Mouse (Mus musculus): ENCODE data around the gene Slc25a12. TPM values are rescaled to one million over a fixed set of nuclear protein-coding genes. Genes with fewer than 3 reads are reported as not detected.

The Slc25a12 gene
- polyA plus RNA-seq, 1 experiment from 2014 or later = 27.5 TPM

DNA sequence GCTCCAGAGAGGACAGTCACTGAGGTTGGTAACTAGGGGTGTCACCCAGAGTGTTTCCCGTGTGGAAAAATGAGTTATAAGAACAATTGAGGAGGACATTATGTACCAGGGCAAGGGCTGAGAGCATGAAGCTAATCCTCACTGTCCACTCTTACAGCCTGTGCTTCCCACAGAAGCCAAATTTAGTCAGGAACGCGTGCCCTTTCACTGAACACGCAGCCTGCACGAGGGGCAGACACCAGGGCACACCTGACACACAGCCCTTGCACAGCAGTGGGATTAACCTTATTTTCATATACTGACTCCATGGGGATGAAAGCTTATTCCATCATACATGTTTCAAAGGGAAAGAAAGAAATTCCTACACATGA lies 13.5 kb downstream of the Slc25a12 start:
- no peak for DNase-seq (ENCODE audit: low spot score)
- Histone ChIP-seq H3K9ac (ENCODE audit: low read length) (no peak overlapping the region), H3K4me2 (ENCODE audit: low read length) (no peak overlapping the region), H3K4me3 (ENCODE audit: low read depth, low read length) (no peak overlapping the region), H3K27me3 (replicated peaks; ENCODE audit: control insufficient read depth, insufficient read depth, low read length) (no peaks in the 10 kb centered on the region), H3K4me1 (replicated peaks; ENCODE audit: control insufficient read depth, insufficient read depth, low read length) (no peaks in the 10 kb centered on the region), H3K36me3 (ENCODE audit: control insufficient read depth, insufficient read depth, low read length) (no peaks in the 10 kb centered on the region), H3K9me3 (ENCODE audit: control insufficient read depth, low read length) (no peaks in the 10 kb centered on the region), H3K27ac (ENCODE audit: low read depth) (no peak overlapping the region)
- 56% methylated on average over 5 of the region's 5 CpGs for WGBS
- ATAC-seq (replicated peaks; ENCODE audit: low FRiP score, low TSS enrichment, low read depth) = no peak

DNA sequence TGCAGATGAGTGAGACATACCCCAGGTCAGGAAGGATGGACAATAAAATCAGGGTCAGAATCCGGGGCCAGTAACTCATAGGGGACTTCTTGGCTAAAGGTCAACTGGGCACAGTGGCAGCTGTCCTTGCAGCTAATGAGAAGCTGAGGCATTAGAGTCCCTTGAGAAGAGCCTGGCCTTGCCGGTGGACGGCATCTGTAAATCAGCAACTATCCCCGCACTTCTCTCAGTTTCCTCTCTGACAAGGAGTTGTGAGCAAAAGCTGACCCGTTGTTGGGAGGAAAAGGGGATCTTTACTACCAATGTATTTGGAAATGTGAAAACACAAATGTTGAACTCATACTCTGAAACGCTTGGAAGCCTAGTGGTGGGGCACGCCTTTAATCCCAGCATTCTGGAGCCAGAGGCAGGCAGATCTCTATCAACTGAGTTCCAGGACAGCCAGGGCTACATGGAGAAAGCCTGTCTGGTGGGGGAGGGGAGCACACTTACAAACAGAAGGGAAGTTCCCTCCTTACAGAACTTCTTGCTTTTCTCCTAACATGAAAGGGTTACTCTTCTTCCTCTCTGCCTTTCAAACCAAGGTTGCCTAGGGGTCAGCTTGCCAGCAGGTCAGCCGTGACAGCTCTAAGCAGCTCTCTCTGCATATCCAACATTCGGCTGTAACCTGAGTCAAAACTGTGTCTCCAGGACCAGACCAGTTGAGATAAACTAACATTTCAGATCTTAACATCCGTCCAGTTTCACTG lies 14.1 kb downstream of the Slc25a12 start:
- ATAC-seq (replicated peaks; ENCODE audit: low FRiP score, low TSS enrichment, low read depth) = no peak
- H3K27ac ChIP-seq (ENCODE audit: low read depth) = no peak overlapping the region

DNA sequence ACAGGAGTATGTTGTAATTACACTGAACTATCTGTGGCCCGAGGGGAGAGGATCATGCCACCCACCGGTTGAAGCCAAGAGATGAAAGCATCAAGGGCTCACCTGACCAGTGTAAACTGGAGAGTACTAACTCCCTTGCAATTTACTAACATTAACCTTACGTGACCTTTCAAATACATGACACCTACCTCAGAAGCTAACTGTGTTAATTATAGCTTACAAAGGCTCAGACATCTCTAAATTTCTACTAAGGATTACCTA lies 15.9 kb downstream of the Slc25a12 start:
- Histone ChIP-seq H3K4me1 (replicated peaks; ENCODE audit: control insufficient read depth, insufficient read depth, low read length) (no peaks in the 10 kb centered on the region), H3K27ac (ENCODE audit: low read depth) (no peak overlapping the region), H3K9me3 (ENCODE audit: control insufficient read depth, low read length) (no peaks in the 10 kb centered on the region), H3K4me3 (ENCODE audit: low read depth, low read length) (no peak overlapping the region), H3K4me2 (ENCODE audit: low read length) (no peak overlapping the region), H3K36me3 (ENCODE audit: control insufficient read depth, insufficient read depth, low read length) (no peaks in the 10 kb centered on the region), H3K27me3 (replicated peaks; ENCODE audit: control insufficient read depth, insufficient read depth, low read length) (no peaks in the 10 kb centered on the region), H3K9ac (ENCODE audit: low read length) (no peak overlapping the region)
- 81% methylated on average over 3 of the region's 3 CpGs for WGBS
- ATAC-seq (replicated peaks; ENCODE audit: low FRiP score, low TSS enrichment, low read depth) = no peak
- no peak for DNase-seq (ENCODE audit: low spot score)

More for the DNA sequence above, 14.1 kb downstream of the Slc25a12 start:
- Histone ChIP-seq H3K4me1 (replicated peaks; ENCODE audit: control insufficient read depth, insufficient read depth, low read length) (no peaks in the 10 kb centered on the region), H3K27me3 (replicated peaks; ENCODE audit: control insufficient read depth, insufficient read depth, low read length) (no peaks in the 10 kb centered on the region), H3K4me3 (ENCODE audit: low read depth, low read length) (no peak overlapping the region), H3K4me2 (ENCODE audit: low read length) (no peak overlapping the region), H3K9ac (ENCODE audit: low read length) (no peak overlapping the region), H3K9me3 (ENCODE audit: control insufficient read depth, low read length) (no peaks in the 10 kb centered on the region), H3K36me3 (ENCODE audit: control insufficient read depth, insufficient read depth, low read length) (no peaks in the 10 kb centered on the region)
- DNase-seq (ENCODE audit: low spot score) = no peak
- 51% methylated on average over 10 of the region's 10 CpGs for WGBS

GRCm38 (mm10) chr2:71350904-71351726 lies 16.4 kb downstream of the Slc25a12 start:
- H3K9ac ChIP-seq (ENCODE audit: low read length) = no peak overlapping the region
- H3K27me3 ChIP-seq (replicated peaks; ENCODE audit: control insufficient read depth, insufficient read depth, low read length) = no peaks in the 10 kb centered on the region
- DNase-seq (ENCODE audit: low spot score) = no peak
- H3K4me2 ChIP-seq (ENCODE audit: low read length) = no peak overlapping the region
- no peaks in the 10 kb centered on the region for H3K36me3 ChIP-seq (ENCODE audit: control insufficient read depth, insufficient read depth, low read length)
- no peak for ATAC-seq (replicated peaks; ENCODE audit: low FRiP score, low TSS enrichment, low read depth)
- no peaks in the 10 kb centered on the region for H3K4me1 ChIP-seq (replicated peaks; ENCODE audit: control insufficient read depth, insufficient read depth, low read length)
- 85% methylated on average over 11 of the region's 11 CpGs for WGBS
- no peaks in the 10 kb centered on the region for H3K9me3 ChIP-seq (ENCODE audit: control insufficient read depth, low read length)
- no peak overlapping the region for H3K27ac ChIP-seq (ENCODE audit: low read depth)
- no peak overlapping the region for H3K4me3 ChIP-seq (ENCODE audit: low read depth, low read length)

- Histone ChIP-seq H3K4me1 (replicated peaks; ENCODE audit: control insufficient read depth, insufficient read depth, low read length) (no peaks in the 10 kb centered on the region), H3K27ac (ENCODE audit: low read depth) (no peak overlapping the region)
These were observed 17.4 kb downstream of the Slc25a12 start for GRCm38 (mm10) chr2:71350181-71350580.

GRCm38 (mm10) chr2:71349511-71349910 lies 18.0 kb downstream of the Slc25a12 start:
- Histone ChIP-seq H3K27ac (ENCODE audit: low read depth) (no peak overlapping the region), H3K9ac (ENCODE audit: low read length) (no peak overlapping the region), H3K27me3 (replicated peaks; ENCODE audit: control insufficient read depth, insufficient read depth, low read length) (no peaks in the 10 kb centered on the region), H3K9me3 (ENCODE audit: control insufficient read depth, low read length) (no peaks in the 10 kb centered on the region), H3K4me3 (ENCODE audit: low read depth, low read length) (no peak overlapping the region), H3K36me3 (ENCODE audit: control insufficient read depth, insufficient read depth, low read length) (no peaks in the 10 kb centered on the region), H3K4me2 (ENCODE audit: low read length) (no peak overlapping the region), H3K4me1 (replicated peaks; ENCODE audit: control insufficient read depth, insufficient read depth, low read length) (no peaks in the 10 kb centered on the region)
- 55% methylated on average over 2 of the region's 2 CpGs for WGBS
- DNase-seq (ENCODE audit: low spot score) (no peak), ATAC-seq (replicated peaks; ENCODE audit: low FRiP score, low TSS enrichment, low read depth) (no peak)

More at GRCm38 (mm10) chr2:71350181-71350580, 17.4 kb downstream of the Slc25a12 start:
- Histone ChIP-seq H3K9ac (ENCODE audit: low read length) (no peak overlapping the region), H3K4me2 (ENCODE audit: low read length) (no peak overlapping the region), H3K36me3 (ENCODE audit: control insufficient read depth, insufficient read depth, low read length) (no peaks in the 10 kb centered on the region), H3K4me3 (ENCODE audit: low read depth, low read length) (no peak overlapping the region), H3K9me3 (ENCODE audit: control insufficient read depth, low read length) (no peaks in the 10 kb centered on the region), H3K27me3 (replicated peaks; ENCODE audit: control insufficient read depth, insufficient read depth, low read length) (no peaks in the 10 kb centered on the region)
- no peak for ATAC-seq (replicated peaks; ENCODE audit: low FRiP score, low TSS enrichment, low read depth)
- no peak for DNase-seq (ENCODE audit: low spot score)
- 71% methylated on average over 7 of the region's 7 CpGs for WGBS

DNA sequence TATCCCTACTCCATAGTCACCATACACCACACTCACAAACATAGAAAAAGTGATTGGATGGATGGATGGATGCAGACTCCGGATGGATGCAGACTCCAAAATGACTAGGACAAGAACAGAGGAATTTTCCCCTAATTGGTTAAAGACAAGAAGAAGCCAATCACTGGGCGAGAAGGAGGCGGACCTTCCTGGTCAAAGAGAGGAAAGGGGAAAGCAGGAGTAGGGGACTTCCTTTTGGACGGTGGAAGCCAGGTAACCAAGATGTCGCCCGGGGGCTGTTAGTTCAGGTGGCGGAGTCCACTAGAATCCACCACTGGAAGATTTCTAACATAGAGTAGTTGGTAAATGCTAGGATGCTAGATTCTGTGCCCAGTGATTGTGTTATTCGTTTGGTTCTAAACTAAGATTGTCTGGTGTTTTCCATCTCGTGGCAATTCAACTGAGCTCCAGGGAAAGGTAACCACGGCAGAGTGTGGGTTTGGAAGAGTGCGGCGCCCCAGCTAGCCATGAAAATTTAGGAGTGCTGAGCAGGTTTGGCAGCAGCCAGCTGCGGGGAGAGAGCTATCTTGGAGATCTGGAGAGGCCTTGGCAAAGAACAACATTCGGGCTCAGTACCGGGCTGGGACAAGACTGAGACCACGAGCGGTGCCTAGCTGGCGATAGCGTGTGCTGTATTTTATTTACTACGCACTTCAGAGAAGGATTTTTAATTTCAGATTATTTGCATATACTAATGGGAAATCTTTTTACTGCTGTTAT lies 19.6 kb downstream of the Slc25a12 start:
- Histone ChIP-seq H3K36me3 (ENCODE audit: control insufficient read depth, insufficient read depth, low read length) (peaks cover 2% of the 10 kb centered on the region; the same call in 1 of the 2 replicates), H3K4me1 (replicated peaks; ENCODE audit: control insufficient read depth, insufficient read depth, low read length) (no peaks in the 10 kb centered on the region), H3K4me2 (ENCODE audit: low read length) (no peak overlapping the region), H3K9me3 (ENCODE audit: control insufficient read depth, low read length) (0 out of 2 replicates have a peak, but pooled peaks cover 3% of the 10 kb centered on the region), H3K27ac (ENCODE audit: low read depth) (no peak overlapping the region), H3K27me3 (replicated peaks; ENCODE audit: control insufficient read depth, insufficient read depth, low read length) (no peaks in the 10 kb centered on the region), H3K9ac (ENCODE audit: low read length) (no peak overlapping the region), H3K4me3 (ENCODE audit: low read depth, low read length) (no peak overlapping the region)
- DNase-seq (ENCODE audit: low spot score) (no peak), ATAC-seq (replicated peaks; ENCODE audit: low FRiP score, low TSS enrichment, low read depth) (no peak)
- WGBS = 93% methylated on average over 20 of the region's 20 CpGs

DNA sequence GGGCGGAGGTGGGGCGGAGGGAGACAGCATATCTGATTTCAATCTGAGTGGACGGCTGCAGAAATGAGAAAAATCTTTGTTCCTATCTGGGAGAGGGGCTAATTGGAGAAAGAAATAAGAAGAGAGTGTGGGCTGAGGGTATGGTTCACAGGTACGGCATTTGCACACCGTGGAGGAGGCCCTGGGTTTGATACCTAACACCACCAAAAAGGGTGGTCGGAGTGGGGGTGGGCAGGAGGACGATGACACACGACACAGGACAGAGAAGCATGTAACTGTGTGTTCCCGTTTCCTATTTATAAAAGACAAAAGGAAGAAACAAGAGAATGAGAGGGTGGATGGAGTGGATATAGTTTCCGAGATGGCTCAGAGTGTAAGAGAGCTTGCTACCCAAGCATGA lies 20.4 kb downstream of the Slc25a12 start:
- no peaks in the 10 kb centered on the region for H3K27me3 ChIP-seq (replicated peaks; ENCODE audit: control insufficient read depth, insufficient read depth, low read length)
- H3K36me3 ChIP-seq (ENCODE audit: control insufficient read depth, insufficient read depth, low read length) = peaks cover 6% of the 10 kb centered on the region; the same call in 1 of the 2 replicates
- no peak overlapping the region for H3K27ac ChIP-seq (ENCODE audit: low read depth)
- H3K4me1 ChIP-seq (replicated peaks; ENCODE audit: control insufficient read depth, insufficient read depth, low read length) = no peaks in the 10 kb centered on the region
- no peak for ATAC-seq (replicated peaks; ENCODE audit: low FRiP score, low TSS enrichment, low read depth)
- H3K4me2 ChIP-seq (ENCODE audit: low read length) = no peak overlapping the region
- H3K4me3 ChIP-seq (ENCODE audit: low read depth, low read length) = no peak overlapping the region
- no peak for DNase-seq (ENCODE audit: low spot score)
- H3K9ac ChIP-seq (ENCODE audit: low read length) = no peak overlapping the region
- 88% methylated on average over 10 of the region's 10 CpGs for whole genome bisulfite sequencing
- H3K9me3 ChIP-seq (ENCODE audit: control insufficient read depth, low read length) = 0 out of 2 replicates have a peak, but pooled peaks cover 3% of the 10 kb centered on the region
